Mouse (Mus musculus) lung, embryonic 14.5 days (tissue): ENCODE measurements at regions not wholly inside any gene's neighbourhood (a gene's known extent, or its start where the extent isn't known, plus 50 kb on each side); places are given as distances from the start of the nearest gene placed in this dataset.

Experiments used
- ATAC-seq: fragments of 200-750 bp; cut with Nextera tagmentation; 2 replicates; pipeline ENCODE4 v1.8.0; 2017; ENCODE audit warnings: mild to moderate bottlenecking, moderate TSS enrichment, moderate library complexity; ENCODE audit not compliant: insufficient read depth
- DNase-seq: peaks from one replicate; pipeline ENCODE4 v3.0.0-alpha.2; 2015
- H3K27ac ChIP-seq: fragments of 300-500 bp; sonication (generic); 2 replicates; pipeline ENCODE4 v1.5.1; 2014; ENCODE audit warnings: low read depth, mild to moderate bottlenecking, moderate library complexity
- H3K27me3 ChIP-seq: fragments of 300-500 bp; sonication (generic); 2 replicates; pipeline ENCODE4 v1.6.1; 2014; ENCODE audit warnings: low read length, control low read depth; ENCODE audit not compliant: insufficient read depth
- H3K36me3 ChIP-seq: fragments of 300-500 bp; sonication (generic); 2 replicates; pipeline ENCODE4 v1.6.1; 2014; ENCODE audit warnings: control low read depth; ENCODE audit not compliant: insufficient read depth
- H3K4me1 ChIP-seq: fragments of 300-500 bp; sonication (generic); 2 replicates; pipeline ENCODE4 v1.6.1; 2014; ENCODE audit warnings: antibody characterized with exemption, control low read depth; ENCODE audit not compliant: insufficient read depth
- H3K4me2 ChIP-seq: fragments of 300-500 bp; sonication (generic); 2 replicates; pipeline ENCODE4 v1.6.1; 2014; ENCODE audit warnings: mild to moderate bottlenecking
- H3K4me3 ChIP-seq: fragments of 300-500 bp; sonication (generic); 2 replicates; pipeline ENCODE4 v1.5.1; 2014; ENCODE audit warnings: low read depth, low read length
- H3K9ac ChIP-seq: fragments of 300-500 bp; sonication (generic); 2 replicates; pipeline ENCODE4 v1.6.1; 2014
- H3K9me3 ChIP-seq: fragments of 300-500 bp; sonication (generic); 2 replicates; pipeline ENCODE4 v1.6.1; 2016; ENCODE audit warnings: low read depth, low read length, control low read depth
- CTCF ChIP-seq: IDR thresholded peaks from 2 replicates; pipeline ENCODE4 v1.5.1; 2016; ENCODE audit warnings: antibody characterized with exemption, low read depth
- WGBS: fragments of 180-500 bp; shearing (Covaris S2); extraction: QIAGEN DNeasy Blood & Tissue Kit; methylation state at CpG from one replicate; pipeline ENCODE4 v1.1.7; 2014; 5-methylcytosine and 5-hydroxymethylcytosine counted together

DNA sequence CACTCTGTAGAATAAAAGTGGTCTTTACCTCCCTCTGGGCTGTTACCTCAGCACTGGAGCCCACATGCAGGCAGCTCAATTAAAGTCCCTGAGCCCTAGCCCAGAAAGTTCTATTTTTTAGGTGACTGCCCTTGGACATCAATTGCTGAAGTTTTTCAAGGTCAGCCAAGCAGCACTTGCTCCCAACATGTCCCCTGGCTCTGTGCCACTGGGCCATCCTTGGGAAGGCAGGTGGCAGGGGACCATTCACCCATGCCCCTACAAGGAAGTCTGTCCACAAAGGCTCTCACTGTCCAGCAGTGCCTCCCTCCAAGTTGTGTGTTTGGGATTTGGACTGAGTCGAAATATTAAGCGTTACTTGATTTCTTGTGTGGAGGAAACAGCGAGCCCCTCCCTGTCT, 112.6 kb upstream of the Kazn start:
- no peak for TF ChIP-seq CTCF
- Histone ChIP-seq H3K9ac (no peak overlapping the region), H3K36me3 (no peaks in the 10 kb centered on the region), H3K4me3 (no peak overlapping the region), H3K4me2 (no peak overlapping the region), H3K9me3 (no peaks in the 10 kb centered on the region), H3K4me1 (no peaks in the 10 kb centered on the region), H3K27ac (no peak overlapping the region), H3K27me3 (no peaks in the 10 kb centered on the region)
- ATAC-seq (no peak), DNase-seq (no peak)
- WGBS: 55% methylated on average over 3 of the region's 3 CpGs

DNA sequence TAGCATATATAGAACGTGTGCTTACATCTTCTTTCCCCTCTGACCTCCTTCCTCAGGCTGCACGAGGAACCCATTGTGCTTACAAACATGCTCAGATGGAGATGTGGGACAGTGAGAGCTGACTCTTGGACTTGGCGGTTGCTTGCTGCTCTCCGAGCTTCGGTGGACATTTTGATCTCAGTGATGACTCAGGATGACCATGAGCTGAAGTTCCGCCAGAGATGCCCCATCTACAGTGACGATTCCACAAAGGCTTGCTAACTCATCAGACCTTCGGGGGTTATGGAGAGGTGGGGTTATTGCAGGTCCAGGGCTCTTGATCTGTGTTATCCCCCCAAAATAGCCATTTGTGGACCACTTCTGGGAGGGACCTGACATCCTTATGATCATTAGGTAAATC, 111.8 kb upstream of the Kazn start:
- 80% methylated on average over 8 of the region's 8 CpGs for WGBS
- Histone ChIP-seq H3K36me3 (no peaks in the 10 kb centered on the region), H3K9ac (no peak overlapping the region), H3K4me3 (no peak overlapping the region), H3K27ac (no peak overlapping the region), H3K4me2 (no peak overlapping the region), H3K9me3 (no peaks in the 10 kb centered on the region), H3K27me3 (no peaks in the 10 kb centered on the region), H3K4me1 (no peaks in the 10 kb centered on the region)
- ATAC-seq: no peak
- DNase-seq: no peak
- TF ChIP-seq CTCF: no peak

DNA sequence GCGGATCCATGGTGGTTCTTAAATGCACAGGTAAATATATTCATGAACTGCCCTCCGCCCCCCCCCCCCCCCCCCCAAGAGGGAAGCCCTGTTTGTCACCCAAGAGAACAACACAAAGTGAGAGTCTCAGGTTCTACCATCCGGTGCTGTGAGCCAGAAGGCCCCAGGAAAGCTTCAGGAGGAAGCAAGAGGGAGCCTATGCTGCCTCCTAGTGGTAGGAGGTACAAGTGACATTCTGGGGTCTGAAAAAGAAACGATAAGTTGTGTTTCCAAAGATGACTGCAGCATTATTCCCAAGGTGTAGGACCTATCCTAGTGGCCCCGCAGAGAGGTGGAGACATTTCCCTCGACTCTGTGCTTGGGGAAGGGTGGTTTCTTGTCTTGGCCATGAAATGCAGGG, 109.7 kb upstream of the Kazn start:
- WGBS: 32% methylated on average over 6 of the region's 6 CpGs
- ATAC-seq: no peak
- no peaks in the 10 kb centered on the region for H3K4me1 ChIP-seq
- no peaks in the 10 kb centered on the region for H3K27me3 ChIP-seq
- no peaks in the 10 kb centered on the region for H3K9me3 ChIP-seq
- peak; percentile 73 for TF ChIP-seq CTCF
- no peak overlapping the region for H3K27ac ChIP-seq
- no peaks in the 10 kb centered on the region for H3K36me3 ChIP-seq
- H3K4me3 ChIP-seq: no peak overlapping the region
- H3K9ac ChIP-seq: no peak overlapping the region
- DNase-seq: peak; percentile 69
- no peak overlapping the region for H3K4me2 ChIP-seq

DNA sequence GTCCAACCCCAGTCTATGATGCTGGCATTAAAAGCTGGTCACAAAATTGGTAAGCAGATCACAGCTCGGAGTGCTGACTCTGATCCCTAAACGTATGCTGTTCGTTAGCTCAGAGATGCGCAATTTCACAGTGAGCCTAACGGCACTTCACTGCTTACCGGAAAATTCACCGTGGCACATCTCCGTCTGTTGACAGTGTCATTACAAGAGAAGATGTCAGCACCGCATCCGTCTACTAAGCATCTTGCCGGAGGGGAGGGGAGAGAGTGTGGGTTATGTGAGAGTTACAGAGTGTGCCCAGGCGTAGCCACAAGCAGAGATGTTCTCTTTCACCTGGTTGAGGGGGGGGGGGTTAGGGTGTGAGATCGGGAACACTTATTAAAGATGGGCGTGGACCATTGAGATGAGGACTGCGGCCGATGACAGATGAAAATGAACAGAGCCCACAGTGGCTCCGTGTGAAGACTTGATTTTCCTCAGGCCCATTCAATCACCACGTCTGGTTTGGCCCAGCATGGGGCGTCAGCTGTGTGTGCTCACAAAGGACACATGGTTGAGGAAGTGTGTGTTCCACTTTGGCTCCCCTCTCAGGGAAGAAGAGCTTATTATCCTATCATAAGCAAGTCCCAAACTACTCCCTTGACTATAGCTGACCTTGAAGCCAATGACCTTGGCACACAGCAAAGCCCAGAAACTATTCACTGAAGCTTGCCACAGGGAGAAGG, 103.4 kb upstream of the Kazn start:
- Histone ChIP-seq H3K9me3 (no peaks in the 10 kb centered on the region), H3K27me3 (no peaks in the 10 kb centered on the region), H3K4me3 (no peak overlapping the region), H3K4me1 (no peaks in the 10 kb centered on the region), H3K4me2 (no peak overlapping the region), H3K27ac (no peak overlapping the region), H3K9ac (no peak overlapping the region), H3K36me3 (no peaks in the 10 kb centered on the region)
- no peak for TF ChIP-seq CTCF
- ATAC-seq: no peak
- 77% methylated on average over 19 of the region's 19 CpGs for WGBS
- DNase-seq: no peak

DNA sequence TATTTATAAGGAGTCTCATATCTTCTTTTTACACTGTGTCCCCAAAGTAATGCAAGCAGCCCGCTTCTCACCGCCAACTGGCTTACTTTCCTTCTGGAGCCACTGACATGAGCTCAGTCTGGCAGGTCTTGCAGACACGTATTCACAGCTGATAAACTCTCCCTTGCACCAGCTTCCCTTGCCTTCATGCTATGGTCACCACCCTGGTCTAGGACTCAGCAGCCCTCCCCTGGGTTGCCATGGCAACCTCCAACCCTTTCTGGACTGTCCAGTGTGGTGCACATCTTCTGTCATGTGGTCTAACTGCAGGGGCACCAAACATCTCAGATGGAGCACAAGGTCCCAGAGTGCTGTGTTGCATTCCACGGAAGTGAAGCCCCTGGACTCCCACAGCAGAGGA, 102.1 kb upstream of the Kazn start:
- Histone ChIP-seq H3K36me3 (no peaks in the 10 kb centered on the region), H3K4me2 (no peak overlapping the region), H3K9ac (no peak overlapping the region), H3K27ac (no peak overlapping the region), H3K4me1 (no peaks in the 10 kb centered on the region), H3K27me3 (no peaks in the 10 kb centered on the region), H3K4me3 (no peak overlapping the region), H3K9me3 (no peaks in the 10 kb centered on the region)
- no peak for ATAC-seq
- WGBS: 67% methylated on average over 4 of the region's 4 CpGs
- no peak for DNase-seq
- TF ChIP-seq CTCF: no peak

DNA sequence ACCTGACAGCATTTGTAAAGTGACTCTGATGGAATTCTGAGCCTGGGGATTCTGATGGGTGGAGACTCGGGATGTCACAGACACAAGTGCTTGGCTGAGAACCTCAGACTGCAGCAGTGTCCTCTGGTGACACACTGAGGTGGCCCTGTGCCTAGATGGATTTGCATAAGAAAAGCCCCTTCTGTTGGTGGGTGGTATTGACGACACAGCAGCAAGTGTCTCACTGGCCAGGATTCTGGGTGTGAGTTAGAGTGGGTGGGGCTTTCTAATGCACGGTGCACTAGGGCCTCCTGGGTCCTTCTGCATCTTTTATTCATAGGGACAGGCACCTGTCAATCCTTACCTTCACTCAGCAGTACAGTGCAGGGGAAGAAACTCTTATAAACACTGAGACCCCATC, 100.9 kb upstream of the Kazn start:
- Histone ChIP-seq H3K9me3 (no peaks in the 10 kb centered on the region), H3K27me3 (no peaks in the 10 kb centered on the region), H3K4me1 (no peaks in the 10 kb centered on the region), H3K36me3 (no peaks in the 10 kb centered on the region), H3K9ac (no peak overlapping the region), H3K4me3 (no peak overlapping the region), H3K27ac (no peak overlapping the region), H3K4me2 (no peak overlapping the region)
- ATAC-seq (no peak), DNase-seq (no peak)
- no peak for TF ChIP-seq CTCF
- 15% methylated on average over 3 of the region's 3 CpGs for WGBS

DNA sequence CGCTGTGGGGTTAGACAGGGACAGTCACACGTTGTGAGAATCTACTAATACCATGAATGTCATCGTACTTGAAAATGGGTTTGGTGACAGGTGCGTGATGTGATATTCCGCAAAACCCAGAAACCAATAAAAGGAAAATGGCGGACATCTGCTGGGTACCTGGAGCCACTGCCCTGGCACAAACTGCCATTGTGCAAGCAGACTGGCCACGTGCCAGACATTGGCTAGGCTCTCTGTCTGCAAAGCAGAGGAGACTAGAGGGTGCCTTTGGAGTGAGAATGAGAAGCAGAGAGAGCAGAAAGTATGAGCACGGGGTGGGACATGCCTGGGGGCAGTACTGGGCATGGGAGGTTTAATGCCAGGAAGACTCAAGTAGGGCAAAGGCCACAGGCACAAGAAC, 98.5 kb upstream of the Kazn start:
- no peak for TF ChIP-seq CTCF
- no peaks in the 10 kb centered on the region for H3K27me3 ChIP-seq
- H3K27ac ChIP-seq: no peak overlapping the region
- no peak overlapping the region for H3K4me2 ChIP-seq
- ATAC-seq (no peak), DNase-seq (peak; percentile 28)
- WGBS: 88% methylated on average over 8 of the region's 8 CpGs
- no peaks in the 10 kb centered on the region for H3K9me3 ChIP-seq
- no peak overlapping the region for H3K9ac ChIP-seq
- H3K4me3 ChIP-seq: no peak overlapping the region
- H3K36me3 ChIP-seq: no peaks in the 10 kb centered on the region
- H3K4me1 ChIP-seq: no peaks in the 10 kb centered on the region

DNA sequence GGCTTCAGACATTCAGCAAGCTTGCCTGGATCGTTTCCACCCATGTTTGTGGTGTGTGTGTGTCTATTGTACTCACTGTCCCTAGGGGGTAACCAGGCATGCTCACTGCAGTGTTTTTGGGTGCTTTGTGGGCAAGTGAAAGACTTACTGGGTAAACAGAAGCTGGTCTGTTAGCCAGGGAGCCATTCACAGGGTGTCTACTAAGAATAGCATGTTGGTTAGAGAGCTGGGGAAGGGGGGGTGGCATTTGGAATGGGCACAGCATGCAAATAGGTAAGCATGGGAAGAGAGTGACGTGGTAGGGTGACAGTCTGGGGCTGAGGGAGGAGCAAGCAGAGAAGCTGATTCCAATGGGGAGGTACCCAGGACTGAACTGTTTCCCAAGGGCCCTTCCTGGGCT, 97.7 kb upstream of the Kazn start:
- no peak for ATAC-seq
- 65% methylated on average over 2 of the region's 2 CpGs for WGBS

More for the DNA sequence above, 97.7 kb upstream of the Kazn start:
- Histone ChIP-seq H3K9me3 (no peaks in the 10 kb centered on the region), H3K36me3 (no peaks in the 10 kb centered on the region), H3K27ac (no peak overlapping the region), H3K27me3 (no peaks in the 10 kb centered on the region), H3K9ac (no peak overlapping the region), H3K4me2 (no peak overlapping the region), H3K4me3 (no peak overlapping the region), H3K4me1 (no peaks in the 10 kb centered on the region)
- no peak for DNase-seq
- no peak for TF ChIP-seq CTCF
